Mouse (Mus musculus) kidney, postnatal 25 days (tissue): ENCODE measurements around the gene BC055324.
"Not testable (repeated sequence)": the region's sequence is repeated elsewhere in the genome, so short reads cannot be mapped to it uniquely, and the experiment has no call there.

Experiments used
- DNase-seq, 2 experiments: peaks; one replicate each; pipeline ENCODE4 v3.0.0; 2021; ENCODE audit warnings: mixed read lengths in 2 of 2

BC055324 gene

DNA sequence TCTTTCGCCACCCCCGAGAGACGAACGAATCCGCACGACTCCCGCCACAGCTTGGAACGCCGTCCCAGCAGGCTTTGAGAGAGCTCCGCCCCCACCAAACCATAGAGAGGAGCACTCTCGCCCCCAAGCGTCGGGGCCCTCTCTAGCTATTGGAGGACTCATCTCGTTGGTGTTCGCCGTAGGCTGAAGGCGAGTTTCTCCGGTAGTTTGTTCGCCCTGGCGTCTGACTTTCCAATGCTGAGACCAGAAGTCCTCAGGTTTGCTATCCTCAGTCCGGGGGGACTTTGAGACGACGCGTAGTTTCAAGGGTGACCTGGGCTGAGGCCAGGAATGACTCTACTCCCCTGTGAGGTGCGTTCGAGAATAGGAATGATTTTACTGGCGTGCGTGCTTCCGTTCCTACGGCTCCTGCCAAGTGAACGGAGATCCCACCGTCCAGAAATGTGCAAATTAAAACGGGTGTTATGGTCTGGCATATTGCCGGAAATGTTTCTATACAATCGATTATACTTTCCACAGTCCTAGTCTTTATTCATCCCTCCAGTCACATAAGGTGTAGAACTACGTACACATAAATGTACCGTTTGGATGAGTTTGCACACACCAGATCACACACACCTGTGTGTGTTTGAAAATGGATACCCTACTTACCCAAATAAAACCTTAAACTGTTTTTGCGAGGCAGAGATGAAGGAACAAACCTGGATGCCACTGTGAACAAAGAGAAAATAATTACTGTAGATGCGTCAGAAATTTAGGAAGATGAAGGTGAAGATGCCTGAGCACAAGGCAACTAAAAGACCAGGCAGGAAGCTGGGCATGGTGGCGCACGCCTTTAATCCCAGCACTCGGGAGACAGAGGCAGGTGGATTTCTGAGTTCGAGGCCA lies at the start of gene BC055324, which contains the start of gene Mettl18:
TSS of gene BC055324 (minus strand) at position 76 of the 888 bp plus-strand sequence.
TSS of gene Mettl18 (plus strand) at position 169 of the 888 bp plus-strand sequence.
- peak; percentile 92 to 93 for DNase-seq

DNA sequence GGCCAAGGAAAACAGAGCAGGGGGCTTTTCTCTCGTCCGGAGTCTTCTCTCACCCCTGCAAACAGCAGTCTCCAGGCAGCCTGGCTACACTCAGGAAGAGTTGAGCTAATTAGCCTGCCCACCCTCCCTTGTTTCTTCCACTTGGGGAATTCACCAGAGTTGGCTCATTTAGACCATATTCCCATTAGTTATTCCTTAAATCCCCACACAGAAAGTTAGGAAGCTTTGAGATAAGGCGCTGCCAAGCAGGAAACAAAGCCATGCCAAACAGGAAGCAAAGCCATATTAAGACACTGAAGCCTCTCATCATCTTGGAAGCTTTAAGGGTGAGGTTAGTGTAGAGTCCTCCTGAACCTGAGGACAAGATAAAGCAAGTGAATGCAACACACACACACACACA lies 49.0 kb upstream of the BC055324 start:
- peak; percentile 57 to 74 for DNase-seq

DNA sequence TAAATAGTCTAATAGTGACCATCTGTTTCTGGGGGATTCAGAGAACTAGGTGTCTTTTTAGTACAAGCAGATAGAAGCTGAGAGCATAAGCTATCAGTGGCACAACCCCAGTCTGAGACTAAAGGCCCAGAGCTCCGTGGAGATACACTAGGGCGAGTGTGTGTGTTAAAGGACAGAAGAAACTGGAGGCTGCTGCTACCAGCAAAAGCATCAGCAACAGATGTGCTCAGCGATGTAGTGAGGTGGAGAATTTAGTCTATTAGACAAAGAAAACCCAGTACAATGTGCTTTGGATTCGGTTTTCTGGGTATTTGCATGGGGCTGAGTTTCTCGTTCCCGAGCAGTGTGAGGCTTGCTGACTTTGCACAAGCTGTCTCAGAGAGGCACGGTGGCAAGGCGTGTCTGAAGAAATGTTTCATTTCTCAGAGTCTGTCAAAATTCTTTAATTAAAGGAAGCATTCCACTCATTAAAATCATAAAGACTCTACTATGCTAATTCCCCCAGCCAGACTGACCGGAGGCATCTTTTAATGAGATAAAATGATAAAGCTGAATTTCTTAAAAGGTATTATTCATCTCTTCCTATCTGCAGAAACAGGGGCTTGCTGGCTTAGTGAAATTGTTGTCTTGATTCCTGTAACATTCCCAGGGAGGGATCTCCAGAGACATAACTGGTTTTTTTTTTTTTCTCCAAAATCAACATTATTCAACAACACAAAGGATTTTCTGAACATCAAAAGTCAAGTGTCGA lies 46.0 kb upstream of the BC055324 start:
- DNase-seq = no peak

DNA sequence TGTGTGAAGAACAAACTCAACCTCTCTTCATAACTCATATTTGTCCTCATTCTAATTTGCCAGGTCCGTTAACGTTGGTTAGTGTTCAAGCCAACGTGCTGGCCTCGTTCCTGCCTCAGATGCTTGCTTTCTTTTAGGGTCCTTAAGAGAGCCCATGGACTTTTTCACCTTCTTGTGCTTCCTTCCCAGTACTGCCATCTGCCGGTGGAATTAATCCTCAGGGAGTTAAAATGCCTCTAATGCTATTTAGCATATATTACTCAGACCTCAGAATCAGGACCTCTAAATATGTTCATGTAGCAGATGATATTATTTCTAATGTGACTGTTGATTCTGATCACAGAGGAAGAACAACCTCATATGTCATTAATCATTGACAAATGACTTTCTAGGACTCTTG lies 32.8 kb upstream of the BC055324 start:
- DNase-seq = peak in 1 of 2 experiments; percentile 62

DNA sequence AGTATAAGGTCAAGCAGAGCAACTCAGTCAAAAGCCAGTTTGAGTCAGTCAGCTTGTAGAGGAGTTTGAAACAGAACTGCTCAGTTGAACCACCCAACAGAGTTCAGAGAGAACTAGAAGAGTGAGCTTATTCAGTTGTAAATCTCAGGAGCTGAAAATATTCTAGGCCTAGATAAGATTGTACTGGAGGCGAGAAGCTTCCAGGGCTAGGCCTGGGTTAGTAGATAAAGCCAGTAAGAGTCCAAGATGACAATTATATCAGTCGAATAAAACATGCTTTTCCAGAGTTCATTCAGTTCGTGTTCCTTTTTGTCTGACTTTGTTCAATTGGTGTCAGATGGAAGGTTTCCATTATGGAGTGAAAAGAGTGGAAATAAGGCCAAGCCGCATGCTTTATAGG lies 31.1 kb upstream of the BC055324 start:
- no peak for DNase-seq

DNA sequence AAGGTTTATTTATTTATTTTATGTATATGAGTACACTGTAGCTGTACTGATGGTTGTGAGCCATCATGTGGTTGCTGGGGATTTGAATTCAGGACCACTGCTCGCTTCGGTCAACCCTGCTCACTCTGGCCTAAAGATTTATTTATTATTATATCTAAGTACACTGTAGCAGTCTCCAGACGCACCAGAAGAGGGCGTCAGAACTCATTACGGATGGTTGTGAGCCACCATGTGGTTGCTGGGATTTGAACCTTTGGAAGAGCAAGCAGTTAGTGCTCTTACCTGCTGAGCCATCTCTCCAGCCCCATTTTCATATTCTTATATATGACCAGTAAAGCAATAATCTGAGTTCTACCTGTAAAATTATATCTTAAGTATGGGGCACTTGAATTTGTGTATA lies 27.5 kb upstream of the BC055324 start:
- DNase-seq = not testable (repeated sequence)

DNA sequence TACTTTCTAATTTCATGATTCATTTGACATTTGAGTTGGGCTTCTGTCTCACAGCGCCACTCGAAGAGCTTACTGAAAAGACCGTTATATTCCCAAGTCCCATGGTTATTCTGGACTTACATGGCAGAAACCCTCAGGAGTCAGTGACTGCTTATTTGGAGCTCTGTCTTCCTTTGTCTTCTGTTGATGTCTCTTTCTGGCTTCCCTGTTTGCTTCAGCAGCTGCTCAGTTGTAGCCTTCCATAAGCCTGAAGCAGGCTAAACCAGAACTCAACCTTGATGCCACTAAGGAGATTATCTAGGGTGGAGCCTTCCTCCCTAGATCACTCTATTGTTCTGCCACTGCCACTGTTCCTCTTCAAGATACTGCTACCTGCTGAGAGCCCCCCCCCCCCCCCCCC lies 26.1 kb upstream of the BC055324 start:
- DNase-seq = not testable (repeated sequence)

DNA sequence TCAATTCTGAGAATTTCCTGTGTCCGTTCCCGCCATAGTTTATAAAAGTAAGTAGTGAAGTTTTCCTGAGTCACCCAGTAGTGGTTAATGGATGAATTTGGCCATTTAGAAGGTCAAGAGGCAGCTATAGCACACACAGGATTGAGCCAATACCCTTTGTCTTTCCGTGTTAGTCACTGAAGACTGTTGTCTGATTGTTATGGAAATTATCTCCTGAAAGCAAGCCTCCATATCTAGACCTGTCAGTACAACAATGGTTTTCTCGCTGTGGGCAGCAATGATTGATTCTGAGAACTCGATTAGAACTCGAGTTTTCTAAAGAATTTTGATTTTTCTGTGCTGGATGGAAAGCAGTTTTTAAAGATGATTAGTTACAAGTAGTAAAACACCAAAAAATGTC lies 25.2 kb upstream of the BC055324 start:
- no peak for DNase-seq

DNA sequence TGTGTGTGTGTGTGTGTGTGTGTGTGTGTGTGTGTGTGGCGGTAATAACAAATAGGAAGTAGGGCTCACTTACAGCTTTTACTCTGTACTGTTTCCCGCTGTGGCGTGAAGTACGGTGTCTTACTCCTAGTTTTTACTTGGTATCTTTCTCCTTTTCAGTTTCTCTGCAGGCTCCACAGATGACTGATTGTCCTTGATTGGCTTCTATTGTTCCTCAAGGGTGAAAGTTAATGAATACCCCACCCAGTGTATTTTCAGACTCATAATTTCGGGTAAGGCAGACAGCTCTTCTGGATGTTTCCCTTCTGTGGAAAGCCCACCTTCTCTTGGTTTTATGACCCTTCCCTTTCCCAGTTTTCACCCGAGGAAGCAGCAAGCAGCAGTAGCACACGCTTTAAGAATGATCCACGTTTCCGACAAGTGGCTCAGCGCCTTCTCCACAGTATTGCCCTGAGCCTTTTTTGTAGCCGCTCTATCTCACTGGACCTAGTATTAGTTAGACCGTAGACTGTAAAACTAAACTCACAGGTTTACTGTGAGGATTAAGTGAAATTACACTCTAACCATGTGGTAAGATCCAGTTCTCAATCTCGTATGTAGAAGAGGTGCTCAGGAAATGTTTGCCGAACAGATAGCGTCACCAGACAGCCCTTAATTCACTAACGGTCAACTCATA lies 23.8 kb upstream of the BC055324 start:
- no peak for DNase-seq

DNA sequence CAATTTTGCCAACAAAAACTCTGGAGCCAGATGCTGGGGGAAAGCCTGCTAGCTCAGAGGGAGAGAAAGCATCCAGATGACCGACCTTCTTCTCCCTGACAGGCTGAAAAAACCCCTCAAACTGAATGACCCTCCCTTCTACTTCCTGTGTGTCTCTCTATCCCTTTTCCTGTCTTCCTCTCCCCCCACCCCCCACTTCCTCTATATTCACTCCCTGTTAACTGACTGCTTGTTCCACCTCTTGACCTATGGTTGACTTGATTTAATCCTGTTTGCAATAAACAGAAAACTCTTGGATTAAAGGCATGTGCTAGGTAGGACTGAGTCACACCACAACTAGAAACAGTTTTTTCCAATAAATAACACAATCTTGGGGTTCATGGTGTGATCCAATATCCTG lies 20.0 kb upstream of the BC055324 start:
- no peak for DNase-seq

DNA sequence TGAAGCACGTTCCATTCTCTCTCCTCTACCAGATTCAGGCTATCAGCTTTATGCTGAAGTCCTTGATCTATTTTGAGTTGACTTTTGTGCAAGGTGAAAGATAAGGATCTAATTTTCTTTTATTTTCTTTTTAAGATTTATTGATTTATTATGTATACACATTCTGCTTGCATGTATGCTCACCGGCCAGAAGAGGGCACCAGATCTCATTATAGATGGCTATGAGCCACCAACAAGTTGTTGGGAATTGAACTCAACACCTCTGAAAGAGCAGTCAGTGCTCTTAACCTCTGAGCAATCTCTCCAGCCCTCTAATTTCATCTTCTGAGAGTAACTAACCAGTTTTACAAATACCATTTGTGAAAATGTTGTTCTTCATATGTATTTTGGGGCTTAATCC lies 14.6 kb upstream of the BC055324 start:
- DNase-seq = peak; percentile 40 to 43

DNA sequence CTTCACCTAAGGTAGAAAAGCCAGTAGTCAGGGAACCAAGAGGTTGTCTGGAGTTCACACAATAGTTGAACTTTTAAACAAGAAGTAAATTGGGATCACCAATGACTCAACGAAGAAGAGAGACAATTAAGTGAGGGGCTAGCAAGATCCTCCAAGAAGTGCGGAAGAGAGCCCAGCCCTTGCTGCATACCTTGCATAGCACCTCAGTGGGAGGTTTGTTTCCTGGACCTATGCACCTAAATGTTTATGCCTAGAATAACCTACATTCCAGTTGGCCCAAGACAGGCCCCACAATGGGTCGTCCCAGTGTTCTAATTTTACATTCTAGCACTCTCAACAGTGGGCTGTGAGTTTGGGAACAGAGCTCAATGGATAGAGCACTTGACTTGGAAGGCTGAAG lies 9.7 kb upstream of the BC055324 start:
- DNase-seq = no peak

DNA sequence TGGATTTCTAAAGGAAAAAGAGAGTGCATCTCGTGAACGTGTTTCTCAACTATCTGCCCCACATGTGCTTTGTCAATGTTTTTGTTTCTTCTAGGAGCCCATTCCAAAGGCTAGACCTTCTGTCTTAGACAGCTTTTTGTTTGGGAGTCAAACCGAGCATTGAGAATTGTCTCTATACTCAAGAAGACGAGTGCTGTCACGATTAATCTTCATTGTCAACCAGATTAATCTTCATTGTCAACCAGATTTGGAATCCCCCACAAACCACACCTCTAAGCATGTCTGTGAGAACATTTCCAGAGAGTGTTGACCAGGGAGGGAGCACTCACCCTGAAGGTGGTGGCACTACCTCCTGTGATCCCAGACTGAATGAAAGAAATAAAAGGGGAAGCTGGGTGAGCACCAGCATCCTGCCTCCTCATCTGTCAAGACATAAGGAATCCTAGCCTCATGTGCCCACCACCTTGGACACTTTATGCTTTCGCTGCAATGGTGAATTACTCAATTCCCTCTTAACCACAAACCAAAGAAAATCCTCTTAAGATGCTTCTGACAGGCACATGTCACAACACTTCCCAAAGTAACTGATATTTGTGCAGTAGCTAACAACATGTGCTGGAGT lies 7.3 kb upstream of the BC055324 start:
- DNase-seq = no peak

DNA sequence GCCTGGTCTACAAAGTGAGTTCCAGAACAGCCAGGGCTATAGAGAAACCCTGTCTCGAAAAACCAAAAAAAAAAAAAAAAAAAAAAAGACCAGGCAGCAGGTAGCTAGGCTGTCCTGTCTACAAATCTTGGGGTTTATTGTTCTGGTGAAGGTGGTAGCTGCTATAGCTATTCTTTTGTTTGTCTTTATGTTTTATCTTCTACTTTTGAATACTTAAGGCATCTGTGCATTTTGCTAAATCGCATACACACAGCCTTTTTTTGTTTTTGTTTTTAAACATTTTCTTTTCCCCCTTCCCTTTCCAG lies 965 bp upstream of the BC055324 start:
- DNase-seq = no peak

DNA sequence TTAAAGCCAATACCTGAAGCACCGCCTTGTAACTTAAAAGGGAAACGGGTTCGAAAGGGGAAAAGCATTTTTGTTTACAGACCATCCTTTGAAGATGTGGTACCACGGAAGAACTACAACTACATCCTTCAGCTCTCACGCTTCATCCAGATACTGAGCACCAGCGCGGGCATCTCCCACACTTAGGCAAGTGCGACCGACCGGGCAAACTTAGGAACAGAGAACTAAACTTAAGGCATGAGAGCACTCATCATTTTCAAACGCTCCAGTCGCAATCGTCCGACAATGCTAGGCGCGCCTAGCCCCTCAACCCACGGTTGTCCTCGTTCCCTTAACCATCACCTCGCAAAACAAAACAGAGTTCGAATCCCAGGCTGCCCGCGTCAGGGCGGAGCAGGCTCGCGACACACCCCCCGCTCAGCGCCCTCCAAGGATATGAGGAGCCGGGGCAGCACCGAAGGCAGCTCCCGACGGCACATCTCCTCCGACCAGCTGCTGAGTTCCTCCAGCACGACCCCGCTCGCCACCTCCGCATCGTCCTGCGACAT lies 349 bp downstream of the BC055324 start:
- no peak for DNase-seq

DNA sequence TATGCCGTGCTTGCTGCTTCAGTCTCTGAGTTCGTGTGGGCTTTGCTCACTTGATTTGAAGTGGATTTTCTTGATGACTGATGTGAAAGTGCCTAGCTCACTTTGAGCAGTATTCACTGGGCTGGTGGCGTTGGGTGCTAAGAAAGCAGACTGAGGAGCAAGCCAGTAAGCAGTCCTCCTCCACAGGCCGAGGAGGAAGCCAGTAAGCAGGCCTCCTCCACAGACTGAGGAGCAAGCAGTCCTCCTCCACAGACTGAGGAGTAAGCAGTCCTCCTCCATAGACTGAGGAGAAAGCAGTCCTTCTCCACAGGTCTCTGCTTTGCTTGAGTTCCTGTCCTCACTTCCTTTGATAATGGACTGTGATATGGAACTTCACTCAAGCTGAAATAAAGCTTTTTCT lies 2.2 kb downstream of the BC055324 start:
- no peak for DNase-seq

DNA sequence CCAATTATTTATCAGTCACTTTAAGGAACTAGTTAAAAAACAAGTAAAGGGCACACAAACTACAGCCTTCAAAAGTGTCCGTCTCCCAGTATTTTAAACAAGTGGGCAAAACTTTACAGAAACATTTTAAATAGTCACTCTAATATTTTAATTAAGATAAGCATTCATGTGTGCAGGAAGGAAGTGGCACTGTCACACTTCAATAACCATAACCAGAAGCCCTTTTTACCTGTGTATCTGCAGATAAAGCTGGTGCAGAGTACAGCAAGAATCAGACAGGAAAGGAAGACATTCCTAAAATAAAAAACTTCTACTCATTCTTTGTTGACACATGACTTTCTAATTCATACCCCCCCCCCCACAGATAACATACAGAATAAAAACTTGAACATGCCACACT lies 18.1 kb downstream of the BC055324 start:
- no peak for DNase-seq

DNA sequence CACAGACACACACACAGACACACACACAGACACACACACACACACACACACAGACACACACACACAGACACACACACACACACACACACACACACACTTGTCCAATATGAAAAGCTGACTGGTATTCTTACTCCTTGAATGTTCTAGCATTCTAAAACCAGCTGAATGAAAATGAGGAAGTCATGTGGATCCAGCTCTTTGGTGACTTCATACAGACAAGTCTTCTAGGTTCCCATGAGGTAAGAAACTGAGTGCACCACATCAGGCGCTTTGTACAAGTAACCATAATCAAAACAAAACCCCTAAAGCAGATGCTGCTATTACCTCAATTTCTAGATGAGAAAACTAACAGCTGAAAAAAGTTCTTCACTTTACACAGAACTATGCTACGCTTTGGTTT lies 19.5 kb downstream of the BC055324 start:
- DNase-seq = no peak

DNA sequence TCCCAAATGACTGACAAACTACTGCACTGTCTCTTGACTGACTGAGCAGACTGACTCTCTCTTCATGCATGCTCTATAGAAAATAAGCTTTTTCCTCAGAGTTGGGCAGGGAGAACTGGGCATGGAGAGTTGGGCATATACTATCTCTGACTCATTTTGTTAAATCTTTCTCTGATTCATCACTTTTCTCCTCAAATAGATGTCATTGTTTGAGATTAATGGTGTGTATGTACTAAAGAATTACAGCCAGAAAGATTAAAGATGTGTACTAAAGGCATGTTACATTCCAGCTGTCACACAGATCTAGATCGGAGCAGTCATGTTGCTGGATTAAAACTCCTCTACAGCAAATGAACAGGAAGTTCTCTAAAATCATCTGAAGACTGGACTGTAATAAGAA lies 20.1 kb downstream of the BC055324 start:
- no peak for DNase-seq

DNA sequence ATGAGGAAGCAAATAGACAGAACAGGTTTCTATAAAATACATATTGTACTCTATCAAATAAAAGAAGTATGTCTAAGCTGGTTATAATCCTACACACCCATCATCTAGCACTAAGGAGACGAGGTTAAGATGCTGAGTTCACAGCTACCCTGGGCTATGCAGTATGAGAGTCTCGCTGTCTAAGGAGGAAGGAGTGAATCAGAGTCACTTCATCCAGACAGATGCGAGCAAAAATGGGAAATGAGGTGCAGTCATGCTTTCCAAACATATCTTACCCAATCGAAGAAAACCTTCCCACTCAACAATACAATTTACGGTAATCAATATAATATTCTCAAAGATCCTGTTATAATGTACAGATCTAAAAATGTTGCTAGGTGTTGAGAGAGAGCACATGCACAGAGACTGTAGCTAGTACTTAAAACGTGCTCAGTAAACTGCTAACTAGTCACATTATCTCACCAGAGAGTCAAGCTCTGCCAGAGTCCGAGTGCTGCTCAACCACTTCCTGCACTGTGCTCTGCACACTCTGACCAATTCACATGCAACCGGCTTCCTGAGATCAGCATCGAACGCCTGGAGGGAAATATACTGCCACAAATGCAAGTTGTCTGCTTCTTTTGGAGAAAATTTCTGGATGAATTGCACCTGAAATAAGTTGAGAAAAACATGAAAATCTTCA lies 30.4 kb downstream of the BC055324 start:
- DNase-seq = no peak

DNA sequence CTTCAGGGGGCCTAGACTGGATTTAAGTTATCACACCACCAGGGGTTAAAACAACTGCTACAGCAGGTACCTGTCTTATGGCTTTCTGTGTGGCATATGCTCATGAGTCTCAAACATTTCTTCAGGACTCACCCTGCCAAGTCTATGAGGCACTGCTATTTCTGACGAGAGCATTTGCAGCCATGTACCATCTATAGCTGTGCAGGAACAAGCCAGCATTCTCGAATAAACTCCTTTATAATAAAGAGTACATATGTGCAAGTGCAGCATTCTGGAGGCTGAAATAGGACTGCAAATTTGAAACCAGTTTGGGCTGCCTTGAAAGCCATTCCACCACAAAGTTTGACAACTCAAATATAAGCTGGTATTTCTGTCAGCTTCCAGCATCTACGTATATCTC lies 36.6 kb downstream of the BC055324 start:
- DNase-seq = no peak

DNA sequence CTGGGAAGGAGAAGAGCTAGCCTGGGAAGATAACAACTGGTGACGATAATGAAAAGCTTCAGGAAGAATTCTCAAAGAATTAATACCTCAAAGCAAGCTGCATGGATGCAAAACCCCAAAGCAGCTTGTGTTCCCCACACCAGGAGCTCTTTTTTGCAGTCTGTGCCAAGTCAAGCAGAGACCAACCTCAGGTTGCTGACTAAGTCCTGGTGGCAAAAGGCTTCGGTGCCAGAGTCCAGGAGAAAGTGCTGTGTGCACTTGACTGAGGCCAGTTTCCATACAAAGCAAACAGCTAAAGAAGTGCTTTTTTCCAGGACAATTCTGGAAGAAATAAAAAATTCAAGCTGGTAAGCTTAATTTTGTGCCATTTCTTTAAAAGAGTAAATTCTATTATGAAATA lies 41.2 kb downstream of the BC055324 start:
- DNase-seq = peak; percentile 38 to 70
